Mouse (Mus musculus) neural tube, embryonic 15.5 days (tissue): ENCODE data around the gene Fancd2os. TPM values are rescaled to one million over a fixed set of nuclear protein-coding genes. Genes with fewer than 3 reads are reported as not detected.

Experiments
- ATAC-seq: fragments of 200-750 bp; cut with Nextera tagmentation; 2 replicates; pipeline ENCODE4 v1.8.0; 2017; ENCODE audit warnings: mild to moderate bottlenecking, moderate TSS enrichment, moderate library complexity; ENCODE audit not compliant: low FRiP score
- H3K27ac ChIP-seq: fragments of 300-500 bp; sonication (generic); replicated peaks from 2 replicates; pipeline ENCODE4 v1.5.1; 2015; ENCODE audit warnings: mild to moderate bottlenecking, inconsistent platforms
- H3K27me3 ChIP-seq: fragments of 300-500 bp; sonication (generic); replicated peaks from 2 replicates; pipeline ENCODE4 v1.6.1; 2015; ENCODE audit warnings: inconsistent platforms
- H3K36me3 ChIP-seq: fragments of 300-500 bp; sonication (generic); 2 replicates; pipeline ENCODE4 v1.6.1; 2015; ENCODE audit warnings: inconsistent platforms
- H3K4me1 ChIP-seq: fragments of 300-500 bp; sonication (generic); 2 replicates; pipeline ENCODE4 v1.6.1; 2015; ENCODE audit warnings: inconsistent platforms
- H3K4me2 ChIP-seq: fragments of 300-500 bp; sonication (generic); 2 replicates; pipeline ENCODE4 v1.6.1; 2015; ENCODE audit warnings: inconsistent platforms, mild to moderate bottlenecking, moderate library complexity
- H3K4me3 ChIP-seq: fragments of 300-500 bp; sonication (generic); replicated peaks from 2 replicates; pipeline ENCODE4 v1.5.1; 2015; ENCODE audit warnings: mild to moderate bottlenecking, inconsistent platforms
- H3K9ac ChIP-seq: fragments of 300-500 bp; sonication (generic); replicated peaks from 2 replicates; pipeline ENCODE4 v1.6.1; 2015; ENCODE audit warnings: mild to moderate bottlenecking, inconsistent platforms
- H3K9me3 ChIP-seq: fragments of 300-500 bp; sonication (generic); replicated peaks from 2 replicates; pipeline ENCODE4 v1.6.1; 2016; ENCODE audit warnings: inconsistent platforms
- WGBS: fragments of 180-500 bp; shearing (Covaris S2); methylation state at CpG from one replicate; pipeline ENCODE4 v1.1.7; 2015; ENCODE audit warnings: mixed read lengths; 5-methylcytosine and 5-hydroxymethylcytosine counted together
- polyA plus RNA-seq: library from polyadenylated mRNA; unstranded; fragments of >200 nt; fragmentation: Nextera tagmentation; extraction: Ambion mirVana; gene quantifications from 2 replicates; pipeline ENCODE4 v1.2.1, GENCODE M21; 2015

The Fancd2os gene
- polyA plus RNA-seq, 1 experiment from 2014 or later: not detected

DNA sequence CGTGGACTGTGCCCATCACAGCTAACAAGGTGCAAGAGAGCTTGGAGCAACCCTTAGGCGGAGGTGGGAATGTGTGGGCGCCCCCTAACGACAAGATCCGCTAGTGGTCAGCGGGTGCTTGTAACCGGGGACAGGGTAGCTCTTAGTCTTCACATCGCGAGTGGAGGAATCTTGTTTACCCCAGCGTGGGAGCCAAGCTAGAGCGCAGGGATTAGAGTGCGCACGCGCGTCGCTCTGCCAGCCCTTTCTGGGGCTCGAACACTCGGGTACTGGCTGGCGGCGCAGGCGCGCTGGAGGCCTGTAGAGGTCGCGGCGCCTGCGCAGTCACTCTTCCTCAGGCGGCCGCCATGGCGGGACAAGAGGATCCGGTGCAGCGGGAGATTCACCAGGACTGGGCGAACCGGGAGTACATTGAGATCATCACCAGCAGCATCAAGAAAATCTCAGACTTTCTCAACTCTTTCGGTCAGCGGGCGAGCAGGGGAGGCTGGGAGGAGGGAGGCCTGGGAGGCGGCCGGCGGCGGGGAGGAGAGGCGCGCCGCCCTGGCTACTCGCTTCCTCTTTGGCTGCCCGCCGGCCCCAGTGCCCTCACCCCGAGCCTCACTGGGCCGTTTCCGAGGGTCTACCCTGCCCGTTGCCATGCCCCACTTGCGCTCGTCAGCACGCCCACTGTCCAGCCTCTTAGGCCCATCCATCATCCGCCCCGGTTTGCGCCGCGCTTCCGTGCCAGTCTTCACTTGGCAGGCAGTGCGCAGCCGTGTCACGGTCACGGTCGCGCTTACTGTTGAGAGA lies 4.1 kb upstream of the Fancd2os start, which contains the start of gene Brk1:
Brk1 (plus strand) TSS at position 341 of the 792 bp plus-strand sequence.
- Histone ChIP-seq H3K9ac (peak within 1 kb of the TSS; percentile 80), H3K4me3 (peak within 1 kb of the TSS; percentile 96), H3K4me1 (peaks cover 28% of the 10 kb centered on the region), H3K36me3 (peaks cover 2% of the 10 kb centered on the region; the same call in 1 of the 2 replicates), H3K9me3 (no peaks in the 10 kb centered on the region), H3K27ac (peak within 1 kb of the TSS; percentile 88), H3K4me2 (peak within 1 kb of the TSS; percentile 66), H3K27me3 (no peaks in the 10 kb centered on the region)
- under 1% methylated on average over 65 of the region's 65 CpGs for WGBS
- ATAC-seq: peak; percentile 96

DNA sequence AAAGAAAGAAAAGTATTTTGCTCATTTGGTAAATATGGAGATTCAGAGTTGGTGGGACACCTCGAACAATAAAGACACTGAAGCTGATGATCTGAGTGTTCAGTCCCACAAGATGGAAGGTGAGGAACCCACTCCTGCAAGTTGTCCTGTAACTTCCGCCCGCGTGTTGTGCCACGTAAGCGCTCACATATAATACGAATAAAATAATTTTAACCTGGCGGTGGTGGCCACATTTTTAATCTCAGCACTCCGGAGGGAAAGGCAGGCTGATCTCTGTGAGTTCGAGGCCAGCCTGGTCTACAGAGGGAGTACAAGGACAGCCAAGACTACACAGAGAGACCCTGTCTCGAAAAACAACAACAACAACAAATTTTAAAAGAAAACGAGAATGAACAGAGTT lies 3.5 kb upstream of the Fancd2os start:
- H3K36me3 ChIP-seq: peaks cover 2% of the 10 kb centered on the region; the same call in 1 of the 2 replicates
- 50% methylated on average over 12 of the region's 12 CpGs for WGBS
- peak overlapping the region; percentile 96 for H3K4me3 ChIP-seq

DNA sequence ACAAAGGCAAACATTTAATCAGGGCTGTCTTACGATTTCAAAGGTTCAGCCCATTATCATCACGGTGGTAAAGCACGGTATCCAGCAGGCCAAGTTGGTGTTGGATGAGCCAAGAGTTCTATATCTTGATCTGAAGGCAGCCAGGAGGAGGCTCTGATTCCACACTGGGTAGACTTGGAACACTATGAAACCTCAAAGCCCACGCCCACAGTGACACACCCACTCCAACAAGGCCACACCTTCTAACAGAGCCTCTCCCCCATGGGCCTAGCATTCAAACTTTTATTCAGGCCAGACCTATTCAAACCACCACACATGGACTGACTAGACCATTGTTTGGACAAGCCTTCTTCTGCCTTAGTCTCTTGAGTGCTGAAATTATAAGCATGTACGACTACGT lies 2.3 kb upstream of the Fancd2os start:
- Histone ChIP-seq H3K9ac (no peak overlapping the region), H3K27ac (no peak overlapping the region), H3K4me3 (no peak overlapping the region), H3K4me1 (peaks cover 24% of the 10 kb centered on the region), H3K27me3 (no peaks in the 10 kb centered on the region), H3K4me2 (no peak overlapping the region), H3K9me3 (no peaks in the 10 kb centered on the region), H3K36me3 (peaks cover 2% of the 10 kb centered on the region; the same call in 1 of the 2 replicates)
- ATAC-seq: no peak
- WGBS: 94% methylated on average over 6 of the region's 6 CpGs

More for the DNA sequence above, 3.5 kb upstream of the Fancd2os start:
- Histone ChIP-seq H3K27ac (peak overlapping the region; percentile 88), H3K4me1 (peaks cover 29% of the 10 kb centered on the region), H3K9me3 (no peaks in the 10 kb centered on the region), H3K27me3 (no peaks in the 10 kb centered on the region), H3K9ac (peak overlapping the region; percentile 66), H3K4me2 (peak overlapping the region; percentile 66)
- ATAC-seq: no peak

DNA sequence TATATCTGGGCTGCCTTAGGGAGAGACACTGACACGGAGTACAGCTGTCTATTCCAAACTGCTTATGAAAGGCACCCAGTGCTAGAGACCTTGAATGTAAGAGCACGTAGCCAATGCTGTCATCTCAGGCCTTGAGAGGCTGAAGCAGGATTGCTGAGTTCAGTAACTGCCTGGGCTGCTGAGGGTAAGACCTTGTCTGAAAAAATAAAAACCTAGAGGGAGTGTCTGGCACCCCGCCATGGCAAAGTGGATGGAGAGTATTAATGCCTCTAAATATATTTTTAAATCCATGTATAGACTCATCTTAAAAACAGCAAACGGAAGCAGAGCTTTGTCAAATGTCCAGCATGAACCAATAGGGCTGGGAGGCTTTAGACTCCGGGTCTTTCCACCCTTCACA lies 682 bp downstream of the Fancd2os start:
- Histone ChIP-seq H3K27ac (no peak overlapping the region), H3K36me3 (no peaks in the 10 kb centered on the region), H3K9me3 (no peaks in the 10 kb centered on the region), H3K4me3 (no peak overlapping the region), H3K27me3 (no peaks in the 10 kb centered on the region), H3K4me2 (no peak overlapping the region), H3K9ac (no peak overlapping the region), H3K4me1 (0 out of 2 replicates have a peak, but pooled peaks cover 5% of the 10 kb centered on the region)
- ATAC-seq: no peak
- 90% methylated on average over 5 of the region's 5 CpGs for WGBS

DNA sequence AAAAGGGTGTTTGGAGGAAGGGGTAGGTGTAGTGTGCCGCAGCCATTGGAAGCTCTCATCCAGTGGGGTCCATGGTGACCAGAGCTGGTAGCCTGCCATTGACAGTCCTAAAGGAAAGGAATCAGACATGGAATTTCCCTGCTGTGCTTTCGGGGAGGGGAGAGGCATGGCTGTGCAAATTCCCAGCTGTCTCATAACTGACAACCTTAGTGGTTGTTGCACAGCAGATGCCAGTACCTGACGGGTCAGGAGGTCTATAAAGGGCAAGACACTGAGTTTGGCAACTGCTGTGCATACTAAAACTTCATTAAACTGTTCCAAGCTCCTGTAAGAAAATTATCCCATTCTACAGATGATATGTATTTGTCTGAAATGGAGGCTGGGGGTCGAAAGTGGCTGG lies 2.6 kb downstream of the Fancd2os start:
- H3K4me3 ChIP-seq: no peak overlapping the region
- H3K9me3 ChIP-seq: no peaks in the 10 kb centered on the region
- H3K9ac ChIP-seq: no peak overlapping the region
- 0 out of 2 replicates have a peak, but pooled peaks cover 2% of the 10 kb centered on the region for H3K4me1 ChIP-seq
- no peak overlapping the region for H3K4me2 ChIP-seq
- no peak for ATAC-seq
- 96% methylated on average over 4 of the region's 4 CpGs for WGBS
- H3K27me3 ChIP-seq: no peaks in the 10 kb centered on the region
- no peak overlapping the region for H3K27ac ChIP-seq
- H3K36me3 ChIP-seq: no peaks in the 10 kb centered on the region

DNA sequence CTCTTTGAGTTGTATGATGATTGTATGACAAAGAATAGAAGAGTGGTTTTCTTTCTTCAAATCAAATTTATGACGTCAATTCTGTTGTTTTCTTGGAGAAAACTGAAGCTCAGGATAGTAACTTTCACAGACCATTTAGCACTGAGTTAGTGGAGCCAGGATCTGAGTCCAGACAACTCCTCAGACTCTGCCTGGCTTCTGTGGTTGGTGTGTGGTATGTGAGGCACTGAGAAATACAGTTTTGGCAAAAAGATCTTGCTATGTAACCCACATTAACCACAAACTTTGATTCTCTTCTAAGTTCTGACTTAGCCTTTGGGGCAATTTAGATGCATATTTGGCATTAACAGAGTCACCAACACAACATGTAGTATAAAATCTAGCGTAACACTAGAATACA lies 7.9 kb downstream of the Fancd2os start:
- no peak overlapping the region for H3K4me3 ChIP-seq
- WGBS: 96% methylated on average over 2 of the region's 2 CpGs
- no peaks in the 10 kb centered on the region for H3K9me3 ChIP-seq
- no peak overlapping the region for H3K27ac ChIP-seq
- H3K36me3 ChIP-seq: no peaks in the 10 kb centered on the region
- H3K4me2 ChIP-seq: no peak overlapping the region
- H3K4me1 ChIP-seq: no peaks in the 10 kb centered on the region
- H3K27me3 ChIP-seq: no peaks in the 10 kb centered on the region
- no peak overlapping the region for H3K9ac ChIP-seq
- ATAC-seq: no peak

DNA sequence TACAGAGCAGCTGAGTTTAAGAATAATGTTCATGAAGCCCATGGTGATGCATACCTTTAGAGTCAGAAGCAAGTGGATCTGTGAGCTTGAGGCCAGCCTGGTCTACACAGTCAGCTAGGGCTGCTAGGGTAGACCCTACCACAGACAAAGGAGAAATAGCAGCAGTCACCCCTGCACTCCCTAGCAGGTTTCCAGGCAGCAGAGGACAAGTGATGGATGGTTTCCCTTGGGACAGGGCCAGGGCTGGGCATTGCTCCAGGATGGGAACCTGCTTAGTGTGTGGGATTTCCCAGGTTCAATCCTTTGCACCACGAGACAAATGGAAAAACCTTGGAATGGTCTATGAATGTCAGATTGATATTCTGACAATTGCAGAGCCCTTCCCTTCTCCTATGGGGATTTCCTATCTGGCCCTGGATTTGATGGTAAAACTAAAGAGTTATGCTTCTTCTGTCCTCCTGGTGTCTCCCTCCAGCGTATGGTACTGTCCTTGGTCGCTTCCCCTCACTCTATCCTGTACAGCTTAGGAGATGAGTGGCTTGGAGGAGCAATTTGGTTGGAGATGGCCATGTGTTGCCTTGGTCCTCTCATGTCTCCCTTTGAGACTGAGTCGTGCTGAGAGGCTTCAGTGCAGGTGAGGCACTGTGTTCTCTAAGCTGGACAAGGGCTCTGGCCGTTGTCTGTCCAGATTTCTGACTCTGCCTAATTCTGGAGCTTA lies 13.9 kb downstream of the Fancd2os start:
- no peak overlapping the region for H3K4me3 ChIP-seq
- no peak overlapping the region for H3K9ac ChIP-seq
- no peak overlapping the region for H3K27ac ChIP-seq
- no peak overlapping the region for H3K4me2 ChIP-seq
- peak; percentile 55; the same call in 1 of the 2 replicates for ATAC-seq
- no peaks in the 10 kb centered on the region for H3K9me3 ChIP-seq
- H3K36me3 ChIP-seq: no peaks in the 10 kb centered on the region
- WGBS: 75% methylated on average over 5 of the region's 5 CpGs
- H3K4me1 ChIP-seq: no peaks in the 10 kb centered on the region
- H3K27me3 ChIP-seq: no peaks in the 10 kb centered on the region

DNA sequence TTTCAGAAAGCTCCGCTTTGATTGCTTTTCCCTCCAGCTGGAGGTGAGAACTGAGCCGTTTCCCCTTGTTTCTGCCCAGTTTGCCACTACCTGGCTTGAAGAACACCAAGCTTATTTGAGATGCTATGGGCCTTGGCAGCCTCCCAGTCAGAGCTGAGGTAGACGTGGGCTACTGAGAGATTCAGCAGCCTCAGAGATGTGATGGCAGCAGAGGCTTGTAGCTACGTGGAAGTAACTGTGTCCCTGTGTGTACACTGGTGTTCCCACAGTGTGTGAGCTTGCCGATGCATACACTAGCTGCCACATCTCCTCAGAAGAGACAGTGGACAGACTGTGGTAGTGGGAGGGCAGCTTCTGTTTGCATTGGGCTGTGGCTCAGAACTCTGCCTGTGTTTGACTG lies 15.4 kb downstream of the Fancd2os start:
- H3K9me3 ChIP-seq: no peaks in the 10 kb centered on the region
- no peak overlapping the region for H3K4me3 ChIP-seq
- H3K4me2 ChIP-seq: no peak overlapping the region
- H3K9ac ChIP-seq: no peak overlapping the region
- H3K36me3 ChIP-seq: no peaks in the 10 kb centered on the region
- ATAC-seq: no peak
- H3K27ac ChIP-seq: no peak overlapping the region
- no peaks in the 10 kb centered on the region for H3K4me1 ChIP-seq
- 90% methylated on average over 5 of the region's 5 CpGs for WGBS
- H3K27me3 ChIP-seq: no peaks in the 10 kb centered on the region

DNA sequence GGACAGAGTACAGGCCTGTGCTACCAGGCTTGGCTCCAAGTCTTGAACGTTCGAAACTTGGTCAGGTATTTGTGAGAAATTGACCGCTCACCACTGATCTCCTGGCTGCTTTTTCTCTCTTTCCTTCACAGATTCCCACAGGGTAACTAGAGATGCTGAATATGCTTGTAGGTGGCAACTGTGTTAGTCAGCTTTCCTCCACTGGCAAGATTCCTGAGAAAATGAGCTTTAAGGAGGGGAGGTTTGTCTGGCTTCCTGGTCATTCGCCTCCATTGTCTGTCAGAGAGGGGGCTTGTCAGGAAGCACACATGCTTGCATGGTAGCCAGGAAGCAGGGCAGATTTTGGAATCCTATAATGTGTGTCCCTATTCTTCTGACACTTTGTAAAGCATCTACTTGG lies 17.5 kb downstream of the Fancd2os start:
- Histone ChIP-seq H3K4me1 (no peaks in the 10 kb centered on the region), H3K9ac (no peak overlapping the region), H3K36me3 (no peaks in the 10 kb centered on the region), H3K27ac (no peak overlapping the region), H3K4me3 (no peak overlapping the region), H3K27me3 (no peaks in the 10 kb centered on the region), H3K9me3 (no peaks in the 10 kb centered on the region), H3K4me2 (no peak overlapping the region)
- 94% methylated on average over 4 of the region's 4 CpGs for WGBS
- no peak for ATAC-seq

DNA sequence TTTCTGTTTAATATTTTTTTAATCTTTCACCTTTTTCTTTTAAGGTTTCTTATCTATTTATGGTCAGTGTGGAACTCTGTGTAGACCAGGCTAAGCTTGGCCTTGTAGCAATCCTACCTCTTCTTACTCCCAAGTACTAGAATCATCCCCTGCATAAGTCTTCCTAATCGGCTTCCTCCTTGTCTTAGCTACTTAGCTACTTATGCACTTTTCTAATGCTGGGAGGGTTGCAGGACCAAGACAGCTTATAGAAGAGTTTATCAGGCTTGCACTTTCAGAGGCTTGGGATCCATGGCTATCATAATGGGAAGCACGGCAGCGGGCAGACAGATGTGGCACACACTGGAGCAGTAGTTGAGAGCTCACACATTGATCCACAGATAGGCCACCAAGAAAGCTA lies 21.2 kb downstream of the Fancd2os start:
- 95% methylated on average over 3 of the region's 3 CpGs for WGBS
- Histone ChIP-seq H3K36me3 (no peaks in the 10 kb centered on the region), H3K9me3 (no peaks in the 10 kb centered on the region), H3K4me1 (no peaks in the 10 kb centered on the region), H3K27ac (no peak overlapping the region), H3K27me3 (no peaks in the 10 kb centered on the region), H3K4me2 (no peak overlapping the region), H3K9ac (no peak overlapping the region), H3K4me3 (no peak overlapping the region)
- ATAC-seq: no peak

DNA sequence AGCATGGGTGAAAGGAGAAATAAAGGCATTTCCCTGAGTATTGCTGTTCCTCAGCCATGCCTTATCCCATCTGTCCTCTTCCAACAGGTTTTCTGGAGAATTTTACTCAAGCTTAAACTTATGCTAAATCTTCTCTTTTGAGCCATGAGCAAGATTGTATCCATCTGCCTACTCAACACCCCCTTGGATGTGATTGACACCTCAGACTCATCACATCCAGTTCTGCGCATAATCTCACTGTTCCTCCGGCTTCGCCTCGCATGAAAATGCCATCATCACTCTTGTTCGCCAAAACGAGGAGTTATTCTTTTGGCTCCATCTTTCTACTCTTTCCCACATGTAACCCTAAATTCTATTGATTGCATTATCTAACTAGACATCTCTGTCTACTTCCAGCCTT lies 24.5 kb downstream of the Fancd2os start:
- 97% methylated on average over 6 of the region's 6 CpGs for WGBS
- Histone ChIP-seq H3K27ac (no peak overlapping the region), H3K9ac (no peak overlapping the region), H3K4me3 (no peak overlapping the region), H3K27me3 (no peaks in the 10 kb centered on the region), H3K4me2 (no peak overlapping the region), H3K9me3 (no peaks in the 10 kb centered on the region), H3K36me3 (no peaks in the 10 kb centered on the region), H3K4me1 (no peaks in the 10 kb centered on the region)
- no peak for ATAC-seq

DNA sequence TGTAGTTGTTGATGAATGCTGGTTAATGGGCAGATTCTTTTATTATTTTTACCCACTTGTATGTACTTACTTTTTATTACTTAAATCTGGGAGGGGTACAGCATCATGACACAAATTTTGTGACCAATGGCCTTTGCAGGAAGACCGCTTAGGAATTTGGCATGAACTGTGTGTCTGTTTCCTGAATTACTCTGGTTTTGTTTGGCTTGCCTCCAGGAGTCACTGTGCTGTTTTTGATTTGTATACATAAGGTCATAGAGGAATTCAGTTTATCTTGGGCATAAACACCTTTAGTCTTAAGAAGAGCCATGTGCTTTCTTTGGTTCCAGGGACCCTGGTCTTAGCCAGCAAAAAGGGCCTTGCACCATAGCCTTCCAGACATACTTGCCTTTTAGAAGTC lies 36.0 kb downstream of the Fancd2os start:
- WGBS: 97% methylated on average over 1 of the region's 1 CpGs
- no peaks in the 10 kb centered on the region for H3K27me3 ChIP-seq
- ATAC-seq: no peak

More for the DNA sequence above, 36.0 kb downstream of the Fancd2os start:
- Histone ChIP-seq H3K4me3 (no peak overlapping the region), H3K36me3 (no peaks in the 10 kb centered on the region), H3K9me3 (no peaks in the 10 kb centered on the region), H3K9ac (no peak overlapping the region), H3K27ac (no peak overlapping the region), H3K4me2 (no peak overlapping the region), H3K4me1 (no peaks in the 10 kb centered on the region)
